Mouse (Mus musculus) embryonic facial prominence, embryonic 10.5 days (tissue): Measurements from ENCODE around the gene Tgfbr3. TPM values are rescaled to one million over a fixed set of nuclear protein-coding genes. Genes with fewer than 3 reads are reported as not detected.
A peak's percentile ranks its signal among the peaks of the same experiment; 100 is the strongest.

Source experiments
- DNase-seq: peaks from one replicate; pipeline ENCODE4 v3.0.0-alpha.2; 2017; ENCODE audit warnings: low spot score
- H3K27ac ChIP-seq: fragments of 300-500 bp; sonication (generic); replicated peaks from 2 replicates; pipeline ENCODE4 v1.5.1; 2016; ENCODE audit warnings: mild to moderate bottlenecking
- H3K27me3 ChIP-seq: fragments of 300-500 bp; sonication (generic); replicated peaks from 2 replicates; pipeline ENCODE4 v1.6.1; 2016; ENCODE audit warnings: low read depth, mild to moderate bottlenecking; ENCODE audit not compliant: poor library complexity, severe bottlenecking
- H3K36me3 ChIP-seq: fragments of 300-500 bp; sonication (generic); replicated peaks from 2 replicates; pipeline ENCODE4 v1.6.1; 2016; ENCODE audit warnings: mild to moderate bottlenecking, moderate library complexity
- H3K4me1 ChIP-seq: fragments of 300-500 bp; sonication (generic); 2 replicates; pipeline ENCODE4 v1.6.1; 2016
- H3K4me3 ChIP-seq: fragments of 300-500 bp; sonication (generic); 2 replicates; pipeline ENCODE4 v1.5.1; 2016; ENCODE audit warnings: mild to moderate bottlenecking, moderate library complexity
- H3K9me3 ChIP-seq: fragments of 300-500 bp; sonication (generic); 2 replicates; pipeline ENCODE4 v1.6.1; 2016; ENCODE audit warnings: mild to moderate bottlenecking
- WGBS: fragments of 180-500 bp; shearing (Covaris S2); methylation state at CpG from one replicate; pipeline ENCODE4 v1.1.7; 2016; 5-methylcytosine and 5-hydroxymethylcytosine counted together
- polyA plus RNA-seq: library from polyadenylated mRNA; unstranded; fragments of >200 nt; fragmentation: Nextera tagmentation; extraction: Ambion mirVana; gene quantifications from 2 replicates; pipeline ENCODE4 v1.2.1, GENCODE M21; 2016

The Tgfbr3 gene
- polyA plus RNA-seq, 1 experiment from 2014 or later, result 9.8 TPM

GRCm38 (mm10) chr5:107269006-107269328 is 20.5 kb downstream of the Tgfbr3 start:
- Histone ChIP-seq H3K9me3 (no peaks in the 10 kb centered on the region), H3K27me3 (no peaks in the 10 kb centered on the region), H3K27ac (peak overlapping the region; percentile 81), H3K4me3 (peak overlapping the region; percentile 33; the same call in 1 of the 2 replicates), H3K4me1 (peaks cover 54% of the 10 kb centered on the region), H3K36me3 (no peaks in the 10 kb centered on the region)
- peak; percentile 39 for DNase-seq
- 19% methylated on average over 6 of the region's 6 CpGs for WGBS

DNA sequence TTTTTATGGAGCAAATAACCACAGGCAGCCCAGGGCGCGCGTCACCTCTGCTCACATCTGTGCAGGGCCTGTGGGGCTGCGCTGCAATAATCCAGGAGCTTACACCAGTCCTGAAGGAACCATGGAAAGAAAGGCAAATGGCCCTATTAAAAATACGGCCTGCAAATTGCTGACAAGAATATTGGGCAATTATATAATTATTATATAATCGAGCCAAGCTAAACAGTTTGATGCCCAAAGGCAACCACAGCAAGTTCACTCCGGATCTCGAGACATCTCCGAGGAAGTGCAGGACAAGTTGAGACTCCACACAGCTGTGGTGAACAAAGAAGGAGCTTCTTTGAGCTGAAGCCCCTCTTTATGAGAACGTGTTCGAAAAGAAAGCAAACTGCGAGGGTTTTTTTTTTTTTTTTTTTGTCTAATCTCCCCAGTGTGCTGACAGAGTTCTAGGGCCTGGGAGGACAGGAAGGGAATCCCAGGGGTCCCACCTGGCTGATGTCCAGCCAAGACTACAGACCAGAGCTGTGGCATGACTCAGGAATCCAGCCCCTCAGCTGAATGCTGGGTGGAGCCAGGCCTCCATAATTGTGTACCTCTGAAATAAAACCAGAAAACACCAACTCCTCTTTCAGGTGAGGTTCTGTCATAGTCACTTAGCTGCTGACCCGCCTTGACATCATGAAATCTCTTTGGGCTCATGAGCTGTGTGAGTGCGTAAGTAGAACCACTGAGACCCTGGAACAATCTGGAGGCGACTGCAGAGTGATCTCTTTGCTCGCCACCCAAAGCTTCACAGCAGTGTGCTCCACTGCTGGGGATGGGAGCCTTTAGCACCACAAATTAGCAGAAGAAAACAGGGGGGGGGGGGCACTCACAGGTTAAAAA is 21.1 kb downstream of the Tgfbr3 start:
- peak overlapping the region; percentile 81 for H3K27ac ChIP-seq

GRCm38 (mm10) chr5:107266566-107266965 is 22.9 kb downstream of the Tgfbr3 start:
- no peaks in the 10 kb centered on the region for H3K9me3 ChIP-seq
- H3K4me3 ChIP-seq, result no peak overlapping the region
- H3K27me3 ChIP-seq, result no peaks in the 10 kb centered on the region
- 87% methylated on average over 3 of the region's 3 CpGs for WGBS
- no peaks in the 10 kb centered on the region; the same call in 1 of the 2 replicates for H3K36me3 ChIP-seq
- peaks cover 33% of the 10 kb centered on the region for H3K4me1 ChIP-seq
- no peak for DNase-seq
- H3K27ac ChIP-seq, result no peak overlapping the region

More for the DNA sequence above, 21.1 kb downstream of the Tgfbr3 start:
- peak; percentile 39 for DNase-seq
- Histone ChIP-seq H3K9me3 (no peaks in the 10 kb centered on the region), H3K27me3 (no peaks in the 10 kb centered on the region), H3K4me3 (peak overlapping the region; percentile 33; the same call in 1 of the 2 replicates), H3K4me1 (peaks cover 51% of the 10 kb centered on the region), H3K36me3 (no peaks in the 10 kb centered on the region; the same call in 1 of the 2 replicates)
- WGBS, result 39% methylated on average over 16 of the region's 16 CpGs

- Histone ChIP-seq H3K9me3 (no peaks in the 10 kb centered on the region), H3K4me1 (peaks cover 28% of the 10 kb centered on the region)
- WGBS, result 92% methylated on average over 16 of the region's 16 CpGs
These were observed 24.7 kb downstream of the Tgfbr3 start for GRCm38 (mm10) chr5:107264426-107265360.

GRCm38 (mm10) chr5:107263836-107264235 is 25.6 kb downstream of the Tgfbr3 start:
- WGBS, result 91% methylated on average over 3 of the region's 3 CpGs
- no peak overlapping the region for H3K4me3 ChIP-seq
- DNase-seq, result no peak
- H3K27me3 ChIP-seq, result no peaks in the 10 kb centered on the region
- H3K4me1 ChIP-seq, result peaks cover 23% of the 10 kb centered on the region
- H3K9me3 ChIP-seq, result no peaks in the 10 kb centered on the region
- peaks cover 5% of the 10 kb centered on the region; the same call in 1 of the 2 replicates for H3K36me3 ChIP-seq
- no peak overlapping the region for H3K27ac ChIP-seq

More at GRCm38 (mm10) chr5:107264426-107265360, 24.7 kb downstream of the Tgfbr3 start:
- Histone ChIP-seq H3K36me3 (no peaks in the 10 kb centered on the region; the same call in 1 of the 2 replicates), H3K27ac (no peak overlapping the region), H3K4me3 (no peak overlapping the region), H3K27me3 (no peaks in the 10 kb centered on the region)
- no peak for DNase-seq

- no peak for DNase-seq
- Histone ChIP-seq H3K36me3 (peaks cover 6% of the 10 kb centered on the region; the same call in 1 of the 2 replicates), H3K27me3 (no peaks in the 10 kb centered on the region), H3K4me1 (peaks cover 5% of the 10 kb centered on the region), H3K9me3 (no peaks in the 10 kb centered on the region), H3K27ac (no peak overlapping the region), H3K4me3 (no peak overlapping the region)
- WGBS, result 90% methylated on average over 6 of the region's 6 CpGs
These were observed 27.5 kb downstream of the Tgfbr3 start for GRCm38 (mm10) chr5:107261930-107262329.

- Histone ChIP-seq H3K9me3 (no peaks in the 10 kb centered on the region), H3K4me3 (no peak overlapping the region), H3K4me1 (peaks cover 5% of the 10 kb centered on the region; the same call in 1 of the 2 replicates), H3K27ac (no peak overlapping the region), H3K27me3 (no peaks in the 10 kb centered on the region), H3K36me3 (peaks cover 6% of the 10 kb centered on the region; the same call in 1 of the 2 replicates)
- WGBS, result 69% methylated on average over 10 of the region's 10 CpGs
- DNase-seq, result no peak
These were observed 28.5 kb downstream of the Tgfbr3 start for GRCm38 (mm10) chr5:107260708-107261495.

GRCm38 (mm10) chr5:107259487-107260040 is 29.9 kb downstream of the Tgfbr3 start:
- Histone ChIP-seq H3K4me3 (no peak overlapping the region), H3K4me1 (peaks cover 5% of the 10 kb centered on the region; the same call in 1 of the 2 replicates), H3K9me3 (peaks cover 7% of the 10 kb centered on the region; the same call in 1 of the 2 replicates), H3K27ac (no peak overlapping the region), H3K36me3 (peaks cover 13% of the 10 kb centered on the region), H3K27me3 (no peaks in the 10 kb centered on the region)
- WGBS, result 85% methylated on average over 4 of the region's 4 CpGs
- no peak for DNase-seq

- no peak for DNase-seq
- Histone ChIP-seq H3K27ac (no peak overlapping the region), H3K4me1 (peaks cover 30% of the 10 kb centered on the region), H3K27me3 (no peaks in the 10 kb centered on the region; the same call in 1 of the 2 replicates), H3K9me3 (peaks cover 22% of the 10 kb centered on the region), H3K4me3 (no peak overlapping the region), H3K36me3 (peaks cover 16% of the 10 kb centered on the region)
- WGBS, result 93% methylated on average over 3 of the region's 3 CpGs
These were observed 36.0 kb downstream of the Tgfbr3 start for GRCm38 (mm10) chr5:107253395-107253794.

DNA sequence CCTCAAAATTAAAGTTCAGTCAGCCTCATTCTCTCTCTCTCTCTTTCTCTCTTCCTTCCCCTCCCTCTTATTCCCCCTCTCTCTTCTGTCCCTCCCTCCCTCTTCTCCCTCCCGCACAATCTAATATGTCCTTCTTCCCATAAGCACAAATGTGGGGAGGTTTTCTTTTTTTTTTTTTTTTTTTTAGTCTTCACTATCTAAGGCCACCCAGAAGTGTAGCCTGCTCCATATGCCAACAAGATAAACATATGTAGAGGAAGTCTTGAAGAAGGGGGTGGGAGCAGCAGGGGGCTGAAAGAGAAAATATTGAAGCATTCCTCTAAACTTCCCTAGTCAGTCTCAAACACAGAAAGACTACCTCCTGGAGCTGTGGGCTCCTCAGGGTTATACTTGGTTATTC is 37.0 kb downstream of the Tgfbr3 start:
- H3K4me3 ChIP-seq, result no peak overlapping the region
- DNase-seq, result no peak
- no peaks in the 10 kb centered on the region; the same call in 1 of the 2 replicates for H3K27me3 ChIP-seq
- peaks cover 16% of the 10 kb centered on the region for H3K36me3 ChIP-seq
- H3K27ac ChIP-seq, result no peak overlapping the region
- 24% methylated on average over 1 of the region's 1 CpGs for whole genome bisulfite sequencing
- H3K4me1 ChIP-seq, result peaks cover 39% of the 10 kb centered on the region
- peaks cover 22% of the 10 kb centered on the region for H3K9me3 ChIP-seq

DNA sequence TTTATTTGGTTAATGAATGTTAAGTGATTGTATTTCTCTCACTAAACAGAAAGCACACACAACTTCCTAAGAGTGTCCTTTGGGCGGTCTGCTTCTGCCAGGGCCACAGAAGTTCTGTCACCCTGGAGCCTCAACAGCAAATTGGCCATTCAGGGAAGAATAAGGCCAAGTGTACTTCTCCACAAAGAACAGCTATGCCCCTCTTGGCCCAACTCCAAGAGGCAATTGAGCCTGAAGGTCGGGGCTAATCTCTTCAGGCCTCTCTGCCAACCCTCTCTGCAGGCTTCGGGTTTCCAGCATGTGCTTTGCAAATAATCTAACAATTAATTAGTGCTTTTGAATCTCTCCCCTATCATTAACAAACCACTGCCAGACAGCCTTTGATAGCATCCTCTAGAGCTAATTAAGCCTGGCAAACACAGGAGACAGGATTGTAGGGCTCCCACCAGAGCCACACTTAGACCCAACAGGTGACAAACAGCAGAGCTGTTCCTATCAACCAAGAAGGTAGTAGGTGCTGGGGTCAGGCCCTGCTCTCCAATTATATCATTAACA is 37.6 kb downstream of the Tgfbr3 start:
- no peak overlapping the region for H3K4me3 ChIP-seq
- H3K27ac ChIP-seq, result no peak overlapping the region
- peaks cover 40% of the 10 kb centered on the region for H3K4me1 ChIP-seq
- peaks cover 22% of the 10 kb centered on the region for H3K9me3 ChIP-seq
- DNase-seq, result peak; percentile 52
- no peaks in the 10 kb centered on the region; the same call in 1 of the 2 replicates for H3K27me3 ChIP-seq
- H3K36me3 ChIP-seq, result peaks cover 16% of the 10 kb centered on the region
- 19% methylated on average over 3 of the region's 3 CpGs for WGBS
